Mouse (Mus musculus) hindbrain, embryonic 14.5 days (tissue): Measurements from ENCODE around the gene Phf11c. TPM values are rescaled to one million over a fixed set of nuclear protein-coding genes. Genes with fewer than 3 reads are reported as not detected.
"Not testable (repeated sequence)": the region's sequence is repeated elsewhere in the genome, so short reads cannot be mapped to it uniquely, and the experiment has no call there.

Source experiments
- ATAC-seq: fragments of 200-750 bp; cut with Nextera tagmentation; 2 replicates; pipeline ENCODE4 v1.8.0; 2017; ENCODE audit warnings: moderate number of reproducible peaks, mild to moderate bottlenecking, moderate TSS enrichment, moderate library complexity; ENCODE audit not compliant: low FRiP score
- DNase-seq: peaks from one replicate; pipeline ENCODE4 v3.0.0-alpha.2; 2015; ENCODE audit warnings: low spot score
- H3K27ac ChIP-seq: fragments of 300-500 bp; sonication (generic); 2 replicates; pipeline ENCODE4 v1.5.1; 2014; ENCODE audit warnings: mild to moderate bottlenecking, moderate library complexity
- H3K27me3 ChIP-seq: fragments of 300-500 bp; sonication (generic); 2 replicates; pipeline ENCODE4 v1.6.1; 2014; ENCODE audit warnings: mild to moderate bottlenecking, low read length, mixed read lengths; ENCODE audit not compliant: control insufficient read depth, insufficient read depth
- H3K36me3 ChIP-seq: fragments of 300-500 bp; sonication (generic); replicated peaks from 2 replicates; pipeline ENCODE4 v1.6.1; 2014; ENCODE audit not compliant: control insufficient read depth, insufficient read depth
- H3K4me1 ChIP-seq: fragments of 300-500 bp; sonication (generic); replicated peaks from 2 replicates; pipeline ENCODE4 v1.6.1; 2014; ENCODE audit warnings: antibody characterized with exemption, low read length, mixed read lengths; ENCODE audit not compliant: control insufficient read depth, insufficient read depth
- H3K4me2 ChIP-seq: fragments of 300-500 bp; sonication (generic); replicated peaks from 2 replicates; pipeline ENCODE4 v1.6.1; 2014; ENCODE audit warnings: mild to moderate bottlenecking, moderate library complexity
- H3K4me3 ChIP-seq: fragments of 300-500 bp; sonication (generic); replicated peaks from 2 replicates; pipeline ENCODE4 v1.5.1; 2014; ENCODE audit warnings: mild to moderate bottlenecking, low read length
- H3K9ac ChIP-seq: fragments of 300-500 bp; sonication (generic); 2 replicates; pipeline ENCODE4 v1.6.1; 2014
- H3K9me3 ChIP-seq: fragments of 300-500 bp; sonication (generic); 2 replicates; pipeline ENCODE4 v1.6.1; 2016; ENCODE audit warnings: low read length; ENCODE audit not compliant: control insufficient read depth
- WGBS: fragments of 180-500 bp; shearing (Covaris S2); extraction: QIAGEN DNeasy Blood & Tissue Kit; methylation state at CpG from one replicate; pipeline ENCODE4 v1.1.7; 2014; 5-methylcytosine and 5-hydroxymethylcytosine counted together
- polyA plus RNA-seq: library from polyadenylated mRNA; unstranded; fragments of >200 nt; fragmentation: Nextera tagmentation; extraction: Ambion mirVana; gene quantifications from 2 replicates; pipeline ENCODE4 v1.2.1, GENCODE M21; 2014

Phf11c gene
- polyA plus RNA-seq, 1 experiment from 2014 or later, result 0.25 TPM

DNA sequence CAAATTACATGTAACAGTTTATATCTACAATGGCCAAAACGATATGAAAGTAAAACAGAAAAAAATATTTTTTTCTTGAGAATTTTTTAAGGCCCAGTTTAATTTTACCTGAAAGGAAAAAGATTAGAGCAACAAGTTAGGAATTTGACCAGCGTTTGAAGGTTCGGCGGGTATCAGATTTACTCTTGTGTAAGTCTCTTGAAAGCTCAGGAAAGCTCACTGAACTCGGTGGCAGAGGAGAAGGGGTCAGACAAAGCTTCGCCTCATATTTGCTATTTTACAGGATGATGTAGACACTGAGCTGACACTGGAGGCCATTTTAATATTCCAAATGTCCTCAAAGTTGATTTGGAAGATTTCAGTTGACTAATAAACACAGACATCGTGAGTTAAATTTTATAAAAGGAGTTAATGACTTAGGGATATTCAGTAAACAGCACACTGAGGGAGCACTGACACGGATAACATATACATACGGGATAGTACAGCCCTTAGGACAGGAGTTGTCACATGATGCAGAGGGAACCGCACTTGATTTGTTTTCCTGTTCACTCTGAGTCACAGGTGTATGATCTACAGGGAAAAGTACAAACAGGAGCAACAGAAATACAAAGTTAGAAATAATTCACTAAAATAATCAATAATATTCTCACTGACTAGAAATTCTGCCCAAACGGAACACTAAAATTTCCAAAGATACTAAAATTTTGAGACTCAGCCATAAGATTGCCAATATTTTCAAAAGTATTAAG is 27.9 kb upstream of the Phf11c start:
- no peak for ATAC-seq
- H3K9ac ChIP-seq, result no peak overlapping the region

DNA sequence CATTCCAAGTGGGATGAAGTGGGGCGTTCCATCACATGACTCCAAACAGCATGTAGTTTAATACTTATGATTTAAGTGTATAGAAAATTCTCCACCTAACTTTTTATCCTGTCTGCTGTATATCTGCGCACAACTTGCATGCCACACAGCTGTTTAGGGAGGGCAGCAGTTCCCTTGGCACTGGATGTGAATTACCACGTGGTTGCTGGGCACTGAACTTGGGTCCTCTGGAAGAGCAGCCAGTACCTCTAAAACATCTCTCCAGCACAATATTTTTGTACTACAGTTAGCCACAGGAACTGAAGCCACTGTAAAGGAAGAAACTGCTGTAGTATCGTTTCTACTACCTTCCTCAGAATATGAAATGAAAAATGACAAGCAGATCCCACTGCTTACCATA is 23.0 kb upstream of the Phf11c start:
- Histone ChIP-seq H3K27ac (no peak overlapping the region), H3K36me3 (peaks cover 25% of the 10 kb centered on the region), H3K9ac (no peak overlapping the region), H3K4me1 (no peaks in the 10 kb centered on the region), H3K4me3 (no peak overlapping the region), H3K4me2 (no peak overlapping the region), H3K9me3 (no peaks in the 10 kb centered on the region), H3K27me3 (no peaks in the 10 kb centered on the region)
- DNase-seq (no peak), ATAC-seq (no peak)
- 92% methylated on average over 4 of the region's 4 CpGs for WGBS

More for the DNA sequence above, 27.9 kb upstream of the Phf11c start:
- no peaks in the 10 kb centered on the region for H3K27me3 ChIP-seq
- H3K4me3 ChIP-seq, result no peak overlapping the region
- DNase-seq, result no peak
- H3K9me3 ChIP-seq, result no peaks in the 10 kb centered on the region
- H3K36me3 ChIP-seq, result 0 out of 2 replicates have a peak, but pooled peaks cover 7% of the 10 kb centered on the region
- no peaks in the 10 kb centered on the region for H3K4me1 ChIP-seq
- H3K4me2 ChIP-seq, result no peak overlapping the region
- no peak overlapping the region for H3K27ac ChIP-seq
- WGBS, result 91% methylated on average over 11 of the region's 11 CpGs

GRCm38 (mm10) chr14:59414979-59415378 is 19.8 kb upstream of the Phf11c start:
- not testable (repeated sequence) for H3K4me2 ChIP-seq, H3K27ac ChIP-seq, H3K9me3 ChIP-seq, H3K27me3 ChIP-seq, H3K4me3 ChIP-seq, ATAC-seq, DNase-seq, H3K9ac ChIP-seq, H3K4me1 ChIP-seq
- H3K36me3 ChIP-seq, result peaks cover 25% of the 10 kb centered on the region
- 98% methylated on average over 2 of the region's 2 CpGs for WGBS

DNA sequence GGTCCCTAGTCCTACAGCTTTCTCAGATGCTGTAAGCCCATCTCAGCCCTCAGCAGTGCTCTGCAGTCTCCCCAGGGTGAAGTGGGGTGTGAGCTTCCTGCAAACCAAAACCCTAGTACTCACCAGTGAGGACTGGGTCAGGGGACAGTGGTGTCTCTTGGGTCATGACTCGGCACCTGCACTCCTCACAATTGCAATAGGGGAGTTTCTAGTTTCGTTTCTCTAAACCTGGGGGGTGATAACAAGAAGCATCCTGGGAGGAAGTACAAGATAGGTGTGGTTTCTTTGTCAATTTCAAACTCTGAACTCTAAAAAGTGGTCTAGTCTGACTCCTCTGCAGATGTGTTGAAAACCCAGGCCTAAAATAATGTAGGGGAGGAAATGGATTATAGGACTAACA is 1.8 kb upstream of the Phf11c start:
- no peaks in the 10 kb centered on the region for H3K9me3 ChIP-seq
- no peaks in the 10 kb centered on the region for H3K27me3 ChIP-seq
- peaks cover 4% of the 10 kb centered on the region for H3K36me3 ChIP-seq
- no peak overlapping the region for H3K27ac ChIP-seq
- 84% methylated on average over 2 of the region's 2 CpGs for WGBS
- H3K9ac ChIP-seq, result no peak overlapping the region
- no peaks in the 10 kb centered on the region for H3K4me1 ChIP-seq
- H3K4me3 ChIP-seq, result no peak overlapping the region
- H3K4me2 ChIP-seq, result no peak overlapping the region
- DNase-seq (no peak), ATAC-seq (no peak)

DNA sequence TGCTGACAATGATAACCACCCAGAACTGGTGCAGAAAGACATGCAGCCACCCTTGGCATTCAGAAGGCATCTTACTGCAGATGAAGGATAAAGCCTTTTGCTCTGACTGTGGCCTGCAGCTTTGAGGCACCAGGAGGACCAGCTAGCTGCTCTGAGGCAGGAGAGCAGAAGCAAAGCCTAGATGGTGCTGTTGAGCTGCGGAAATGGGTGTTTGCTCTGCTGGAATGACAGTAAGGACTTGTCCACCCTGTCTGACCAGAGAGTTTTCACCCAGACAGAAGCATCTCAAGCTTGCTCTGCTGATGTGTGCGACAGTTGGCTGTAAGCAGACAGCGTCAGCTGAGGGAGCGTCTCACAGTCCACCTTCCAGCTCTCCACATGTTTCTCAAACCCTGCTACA is 5.0 kb downstream of the Phf11c start:
- not testable (repeated sequence) for H3K9ac ChIP-seq, DNase-seq, H3K27ac ChIP-seq, H3K36me3 ChIP-seq, H3K9me3 ChIP-seq, H3K27me3 ChIP-seq, ATAC-seq, H3K4me1 ChIP-seq, H3K4me3 ChIP-seq, H3K4me2 ChIP-seq
- WGBS, result 72% methylated on average over 4 of the region's 4 CpGs

DNA sequence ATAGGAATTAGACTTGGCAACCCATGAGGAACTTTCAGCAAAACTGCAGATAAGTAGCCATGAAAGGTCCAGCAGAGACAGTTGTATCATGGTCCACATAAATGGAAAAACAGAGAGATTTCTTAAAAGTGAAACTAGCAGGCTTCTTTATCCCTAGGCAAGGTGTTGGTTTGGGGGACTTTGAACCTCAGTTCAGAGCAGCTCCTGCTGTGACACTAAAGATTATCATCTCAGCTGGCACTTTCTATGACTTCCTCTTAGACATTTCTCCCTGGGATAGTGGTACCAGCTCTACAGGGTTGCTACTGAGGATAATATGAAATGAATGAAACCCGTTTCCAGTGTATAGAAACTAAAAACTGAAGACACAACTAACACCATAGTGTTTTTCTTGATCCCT is 5.6 kb downstream of the Phf11c start:
- Histone ChIP-seq H3K27ac (no peak overlapping the region), H3K27me3 (no peaks in the 10 kb centered on the region), H3K4me3 (no peak overlapping the region), H3K4me2 (no peak overlapping the region), H3K36me3 (no peaks in the 10 kb centered on the region), H3K9ac (no peak overlapping the region), H3K4me1 (no peaks in the 10 kb centered on the region), H3K9me3 (no peaks in the 10 kb centered on the region)
- DNase-seq, result no peak
- 73% methylated on average over 1 of the region's 1 CpGs for WGBS
- ATAC-seq, result no peak

- H3K27ac ChIP-seq, result no peak overlapping the region
- ATAC-seq, result no peak
- WGBS, result 94% methylated on average over 25 of the region's 25 CpGs
Measured at GRCm38 (mm10) chr14:59370348-59371068, 24.7 kb downstream of the Phf11c start.

DNA sequence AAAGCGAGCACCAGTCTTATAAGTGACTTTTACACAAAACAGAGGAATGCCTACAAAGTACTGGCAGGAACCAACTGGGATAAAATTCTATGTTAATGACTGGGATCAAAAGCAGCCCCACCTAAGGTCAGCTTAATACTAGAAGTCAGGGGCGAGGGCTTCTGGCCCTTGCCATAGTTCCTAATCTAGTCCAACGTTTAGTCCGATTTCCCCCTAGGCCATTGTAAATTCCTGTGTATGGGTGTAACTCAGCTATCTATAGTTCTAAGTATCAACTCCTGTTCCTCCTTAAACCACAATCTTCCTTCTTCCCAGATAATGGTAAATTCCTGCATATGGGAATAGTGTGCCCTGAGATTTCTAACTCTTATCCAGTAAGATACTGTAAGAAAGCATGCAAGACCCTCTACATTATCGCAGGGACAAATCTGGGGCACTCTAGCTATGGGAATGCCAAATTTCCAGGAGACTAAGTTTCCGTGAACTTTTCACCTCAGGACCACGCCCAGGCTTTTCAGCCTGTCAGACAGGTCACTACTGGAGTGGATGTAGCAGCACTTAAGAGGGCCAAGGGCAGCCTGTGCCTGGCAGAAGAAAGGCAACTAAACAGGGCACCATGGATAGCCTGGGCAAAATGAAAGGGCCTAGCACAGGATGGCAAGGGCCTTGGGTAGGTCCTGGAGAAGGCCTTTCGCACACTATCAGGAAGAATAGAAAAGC is 28.6 kb downstream of the Phf11c start:
- H3K9me3 ChIP-seq, result peaks cover 4% of the 10 kb centered on the region; the same call in 1 of the 2 replicates
- no peak overlapping the region for H3K4me3 ChIP-seq
- no peak overlapping the region for H3K9ac ChIP-seq
- no peak overlapping the region for H3K4me2 ChIP-seq
- H3K36me3 ChIP-seq, result no peaks in the 10 kb centered on the region
- WGBS, result 91% methylated on average over 8 of the region's 8 CpGs
- DNase-seq (no peak), ATAC-seq (no peak)
- H3K4me1 ChIP-seq, result no peaks in the 10 kb centered on the region
- no peaks in the 10 kb centered on the region for H3K27me3 ChIP-seq
- H3K27ac ChIP-seq, result no peak overlapping the region

More at GRCm38 (mm10) chr14:59370348-59371068, 24.7 kb downstream of the Phf11c start:
- H3K9me3 ChIP-seq, result peaks cover 5% of the 10 kb centered on the region; the same call in 1 of the 2 replicates
- no peak overlapping the region for H3K4me2 ChIP-seq
- no peaks in the 10 kb centered on the region for H3K4me1 ChIP-seq
- H3K36me3 ChIP-seq, result no peaks in the 10 kb centered on the region
- DNase-seq, result no peak
- H3K27me3 ChIP-seq, result no peaks in the 10 kb centered on the region
- H3K4me3 ChIP-seq, result no peak overlapping the region
- no peak overlapping the region for H3K9ac ChIP-seq

- Histone ChIP-seq H3K36me3 (no peaks in the 10 kb centered on the region), H3K9me3 (no peaks in the 10 kb centered on the region), H3K27ac (no peak within 1 kb of the TSS), H3K27me3 (no peaks in the 10 kb centered on the region), H3K4me3 (no peak within 1 kb of the TSS), H3K4me1 (no peaks in the 10 kb centered on the region), H3K4me2 (no peak within 1 kb of the TSS), H3K9ac (no peak within 1 kb of the TSS)
- no peak for ATAC-seq
- 84% methylated on average over 6 of the region's 6 CpGs for WGBS
- no peak for DNase-seq
Measured at GRCm38 (mm10) chr14:59365244-59365644, 29.9 kb downstream of the Phf11c start, which contains the start of gene Phf11d. Phf11d (minus strand) TSS chr14:59365470.
